Mouse (Mus musculus) kidney, adult 2 months (tissue): Measurements from ENCODE around the gene Nsun7.

ENCODE experiments used
- CTCF ChIP-seq: fragments of 200-500 bp; conservative IDR thresholded peaks from 2 replicates; pipeline ENCODE4 v1.5.1; 2011; ENCODE audit warnings: low read depth, mild to moderate bottlenecking, control low read depth, low read length, moderate library complexity, mixed read lengths; ENCODE audit not compliant: insufficient read depth, insufficient read length
- POLR2A ChIP-seq: fragments of 200-500 bp; IDR thresholded peaks from one replicate; pipeline ENCODE4 v1.6.1; 2011; ENCODE audit warnings: low read depth, low read length, control low read depth

DNA sequence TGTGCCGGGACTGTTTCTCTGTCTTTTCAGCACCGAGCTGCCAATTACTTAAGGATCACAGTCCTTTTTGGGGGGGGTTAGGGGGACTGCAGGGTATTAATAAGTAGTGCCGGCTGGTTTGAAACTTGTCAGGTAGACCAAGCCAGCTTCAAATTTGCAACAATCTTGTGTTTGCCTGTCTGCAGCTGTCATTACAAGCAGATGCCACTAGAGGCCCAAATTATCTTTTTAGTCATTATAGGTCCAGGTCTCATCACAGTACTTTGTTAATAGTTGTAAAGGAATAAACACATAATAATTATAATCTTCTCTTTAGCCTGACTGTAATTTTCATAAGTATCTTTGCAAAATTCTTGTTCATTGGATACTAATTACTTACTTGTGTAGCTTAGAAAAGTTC lies 14.7 kb downstream of the Nsun7 start:
- TF ChIP-seq CTCF = no peak
- no peak for TF ChIP-seq POLR2A
